Mouse (Mus musculus) ES-E14 (cell line): Measurements from ENCODE around the gene Zfp141. TPM values are rescaled to one million over a fixed set of nuclear protein-coding genes. Genes with fewer than 3 reads are reported as not detected.

ENCODE experiments used
- DNase-seq: peaks from one replicate; pipeline ENCODE4 v3.0.0-alpha.2; 2013; ENCODE audit warnings: low read depth, low spot score
- H3K27ac ChIP-seq: 2 replicates; pipeline ENCODE4 v1.5.1; 2012; ENCODE audit warnings: low read depth, mild to moderate bottlenecking, low read length, moderate library complexity, mixed read lengths; ENCODE audit not compliant: poor library complexity, insufficient read depth, severe bottlenecking
- H3K36me3 ChIP-seq: 2 replicates; pipeline ENCODE4 v1.6.1; 2012; ENCODE audit warnings: mild to moderate bottlenecking, low read length, moderate library complexity, mixed read lengths; ENCODE audit not compliant: control insufficient read depth, poor library complexity, insufficient read depth, severe bottlenecking
- H3K4me1 ChIP-seq, 2 experiments: fragments of 150-350 bp in 1 of 2; sonication (generic) in 1 of 2; 2 replicates each; pipeline ENCODE4 v1.6.1; 2012; ENCODE audit warnings: low read length in 2 of 2, mild to moderate bottlenecking in 1 of 2, mixed read lengths in 1 of 2; ENCODE audit not compliant: control insufficient read depth in 2 of 2, insufficient read depth in 2 of 2, poor library complexity in 1 of 2
- H3K4me3 ChIP-seq, 2 experiments: fragments of 150-350 bp in 1 of 2; sonication (generic) in 1 of 2; 2 replicates each; pipeline ENCODE4 v1.5.1; 2012; ENCODE audit warnings: low read length in 2 of 2, low read depth in 1 of 2, mild to moderate bottlenecking in 1 of 2, mixed read lengths in 1 of 2; ENCODE audit not compliant: insufficient read depth in 1 of 2, poor library complexity in 1 of 2, severe bottlenecking in 1 of 2
- H3K9ac ChIP-seq: 2 replicates; pipeline ENCODE4 v1.6.1; 2012; ENCODE audit warnings: low read depth, mild to moderate bottlenecking, low read length, mixed read lengths; ENCODE audit not compliant: poor library complexity, insufficient read depth, severe bottlenecking
- H3K9me3 ChIP-seq: fragments of 150-350 bp; sonication (generic); 2 replicates; pipeline ENCODE4 v1.6.1; 2012; ENCODE audit warnings: low read depth, mild to moderate bottlenecking, low read length; ENCODE audit not compliant: control insufficient read depth, insufficient read depth
- CHD2 ChIP-seq: IDR thresholded peaks from 2 replicates; pipeline ENCODE4 v1.6.1; 2014; ENCODE audit warnings: mild to moderate bottlenecking, low read depth, low read length, inconsistent platforms
- HCFC1 ChIP-seq: IDR thresholded peaks from 2 replicates; pipeline ENCODE4 v1.6.1; 2012; ENCODE audit warnings: low read length, inconsistent platforms, borderline replicate concordance; ENCODE audit not compliant: insufficient read depth
- MAFK ChIP-seq: IDR thresholded peaks from 2 replicates; pipeline ENCODE4 v1.6.1; 2014; ENCODE audit warnings: mild to moderate bottlenecking, low read depth, low read length, inconsistent platforms; ENCODE audit not compliant: insufficient read depth
- ZC3H11A ChIP-seq: IDR thresholded peaks from 2 replicates; pipeline ENCODE4 v1.6.1; 2012; ENCODE audit warnings: low read depth, mild to moderate bottlenecking, inconsistent platforms, low read length, borderline replicate concordance
- ZNF384 ChIP-seq: IDR thresholded peaks from 2 replicates; pipeline ENCODE4 v1.6.1; 2012; ENCODE audit warnings: low read depth, low read length, inconsistent platforms
- in situ Hi-C, 2 experiments: fragments of 600-800 bp; cut with MboI; formaldehyde crosslinking; loops; one replicate each; pipeline ENCODE4 v1.15.1; 2025; ENCODE audit warnings: low sequenced_read_pairs in 2 of 2, inconsistent platforms in 1 of 2; ENCODE audit not compliant: unreplicated experiment in 2 of 2
- total RNA-seq: library from RNA; depleted of rRNA; stranded (reverse); fragments of 300-350 nt; gene quantifications from 2 replicates; pipeline ENCODE4 v1.2.3, GENCODE M21; 2012

Zfp141 gene
- total RNA-seq, 1 experiment: 41.8 TPM

DNA sequence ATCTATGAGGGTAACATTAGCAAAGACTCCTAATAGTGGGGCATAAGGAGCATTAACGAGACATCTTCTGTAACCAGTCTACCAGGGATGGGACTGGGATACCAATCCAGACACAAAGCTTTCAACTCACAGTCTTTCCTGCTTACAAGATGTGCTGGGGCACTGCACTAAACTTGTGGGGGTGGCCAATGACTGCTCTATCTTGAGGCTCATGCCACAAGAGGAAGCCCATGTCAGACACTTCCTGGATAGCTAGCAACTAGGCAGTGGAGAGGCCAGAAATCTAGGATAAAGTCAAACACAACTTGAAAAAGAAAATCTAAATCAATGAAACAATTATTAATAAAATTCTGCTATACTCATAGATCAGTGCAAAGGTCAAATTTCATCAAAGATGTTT, 9.3 kb downstream of the Zfp141 start:
- in situ Hi-C loops: no loop called here
- H3K4me3 ChIP-seq: no peak overlapping the region
- peaks cover 9% of the 10 kb centered on the region for H3K36me3 ChIP-seq
- no peak overlapping the region for H3K27ac ChIP-seq
- no peaks in the 10 kb centered on the region for H3K4me1 ChIP-seq
- no peak overlapping the region for H3K9ac ChIP-seq
- peaks cover 9% of the 10 kb centered on the region for H3K9me3 ChIP-seq
- DNase-seq: no peak
- no peak for TF ChIP-seq CHD2

DNA sequence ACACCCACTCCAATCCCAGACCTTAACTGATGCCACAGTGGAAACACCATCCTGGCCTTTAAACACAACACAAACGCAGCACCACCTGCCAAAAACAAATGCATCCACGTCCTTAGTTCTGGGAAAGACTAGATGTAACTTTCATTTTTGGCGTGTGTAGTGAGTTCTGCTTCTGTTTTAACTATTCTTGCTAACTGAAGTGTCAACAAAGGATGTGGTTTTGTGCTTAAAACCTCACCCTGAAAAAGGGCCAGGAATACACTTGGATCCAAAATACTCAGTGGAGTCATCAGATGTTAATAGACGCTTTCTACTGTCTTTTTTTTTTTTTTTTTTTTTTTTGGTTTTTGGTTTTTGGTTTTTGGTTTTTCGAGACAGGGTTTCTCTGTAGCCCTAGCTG, 14.7 kb downstream of the Zfp141 start:
- Histone ChIP-seq H3K27ac (no peak overlapping the region), H3K36me3 (peaks cover 6% of the 10 kb centered on the region), H3K9ac (no peak overlapping the region), H3K4me3 (no peak overlapping the region), H3K9me3 (0 out of 2 replicates have a peak, but pooled peaks cover 2% of the 10 kb centered on the region), H3K4me1 (no peaks in the 10 kb centered on the region)
- DNase-seq: no peak
- TF ChIP-seq ZNF384 (no peak), ZC3H11A (no peak), HCFC1 (no peak), MAFK (no peak), CHD2 (no peak)
- in situ Hi-C loops: no loop called here

GRCm38 (mm10) chr7:42490358-42490757, 15.2 kb downstream of the Zfp141 start:
- in situ Hi-C loops: no loop called here
- no peak for DNase-seq
- H3K27ac ChIP-seq: no peak overlapping the region
- no peak overlapping the region for H3K9ac ChIP-seq
- H3K4me1 ChIP-seq: no peaks in the 10 kb centered on the region
- no peak overlapping the region for H3K4me3 ChIP-seq
- H3K36me3 ChIP-seq: peaks cover 6% of the 10 kb centered on the region
- TF ChIP-seq MAFK (no peak), ZC3H11A (no peak), HCFC1 (no peak), ZNF384 (no peak), CHD2 (no peak)
- 0 out of 2 replicates have a peak, but pooled peaks cover 2% of the 10 kb centered on the region for H3K9me3 ChIP-seq

GRCm38 (mm10) chr7:42454640-42455039, 50.9 kb downstream of the Zfp141 start:
- Histone ChIP-seq H3K9ac (no peak overlapping the region), H3K27ac (no peak overlapping the region), H3K4me3 (no peak overlapping the region), H3K4me1 (no peaks in the 10 kb centered on the region), H3K9me3 (no peaks in the 10 kb centered on the region), H3K36me3 (no peaks in the 10 kb centered on the region)
- TF ChIP-seq MAFK (no peak), ZC3H11A (peak; percentile 61; the same call in 1 of the 2 replicates)
- DNase-seq: peak; percentile 74
- in situ Hi-C loops: loop anchor here in 1 of 2 experiments (25.0 kb wide), 1 partner anchor 133 kb away; the partner anchor contains the start of genes Gm21028 and Zfp977

DNA sequence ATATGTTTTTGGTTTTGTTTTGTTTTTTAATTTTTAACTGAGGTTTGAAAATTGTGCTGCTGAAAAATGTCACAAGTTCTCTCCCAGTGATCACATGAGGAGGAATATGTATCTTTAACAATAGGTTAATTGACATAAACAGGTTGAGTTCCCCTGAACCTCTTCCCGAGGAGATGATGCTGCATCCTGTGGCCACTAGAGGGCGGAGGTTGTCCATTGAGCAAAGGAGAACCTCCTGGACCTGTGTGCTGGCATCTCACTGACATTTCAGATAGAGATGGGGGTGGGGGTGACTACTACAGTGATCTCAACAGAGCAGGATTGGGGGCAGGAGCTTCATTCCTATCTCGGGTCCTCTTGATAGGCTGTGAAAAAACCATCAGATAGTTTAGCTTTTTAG, 54.9 kb downstream of the Zfp141 start:
- in situ Hi-C loops: loop anchor here in 1 of 2 experiments (25.0 kb wide), 1 partner anchor 137 kb away; the partner anchor contains the start of genes Gm21028 and Zfp977
- no peak for TF ChIP-seq MAFK
- peak; percentile 67; the same call in 1 of the 2 replicates for TF ChIP-seq ZC3H11A
- no peak for TF ChIP-seq CHD2
- TF ChIP-seq ZNF384: no peak
- TF ChIP-seq HCFC1: no peak
- H3K27ac ChIP-seq: no peak overlapping the region
- no peaks in the 10 kb centered on the region for H3K36me3 ChIP-seq
- DNase-seq: peak; percentile 51
- H3K9ac ChIP-seq: no peak overlapping the region
- H3K4me1 ChIP-seq: no peaks in the 10 kb centered on the region
- no peaks in the 10 kb centered on the region for H3K9me3 ChIP-seq
- no peak overlapping the region for H3K4me3 ChIP-seq
